Mouse (Mus musculus): Measurements from ENCODE around the gene Zfp446.
A peak's percentile ranks its signal among the peaks of the same experiment; 100 is the strongest.

- TF ChIP-seq CTCF (IDR thresholded peaks at IDR 0.05; ENCODE audit: control insufficient read depth, insufficient read depth, low read length) (peak; percentile 40; the same call in 1 of the 2 replicates), POLR2A (IDR thresholded peaks at IDR 0.05; ENCODE audit: borderline replicate concordance, control insufficient read depth, low read depth, low read length) (no peak)
Measured at GRCm38 (mm10) chr7:12943488-12943887, 34.2 kb upstream of the Zfp446 start.

All from bone marrow, adult 2 months (tissue).